In the genomic region with DNA sequence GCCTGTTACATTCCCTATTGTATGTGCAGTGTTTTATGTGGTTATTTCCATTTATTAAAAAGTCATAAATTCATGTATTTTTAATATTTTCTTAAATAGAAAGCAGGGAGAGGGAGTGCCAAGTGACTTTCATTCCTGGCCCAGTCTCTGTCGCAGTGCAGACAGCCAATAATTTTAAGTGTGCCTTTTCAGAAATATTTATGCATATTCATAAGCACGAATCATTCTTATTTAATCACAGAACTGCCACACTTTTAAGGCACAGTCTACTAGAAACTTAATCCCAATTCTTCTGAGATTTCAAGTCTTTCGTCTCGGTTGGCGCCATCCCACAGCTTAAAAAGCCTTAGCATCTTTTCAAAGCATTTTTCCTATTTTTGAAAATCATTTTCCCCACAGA, we compare ENCODE assay signal across 20 mouse cellular contexts. TPM values are rescaled to one million over a fixed set of nuclear protein-coding genes. Genes with fewer than 3 reads are reported as not detected.
DNase-seq lines count a peak whose midpoint lies in the region; ATAC-seq and TF ChIP-seq lines count a peak whose summit lies in the region.
"Had no signal": no experiment of that assay in that cellular context is flagged by ENCODE, and none has a peak within 500 bp of the region (broad histone marks: within the 10 kb centered on the region; RNA-seq: fewer than 3 reads in every experiment).

No protein-coding gene starts in this region.

- H3K9me3 ChIP-seq in forebrain, embryonic 14.5 days (replicated peaks; ENCODE audit: control insufficient read depth, low read length), result no peaks in the 10 kb centered on the region
- H3K9me3 ChIP-seq in forebrain, embryonic 12.5 days, result no peaks in the 10 kb centered on the region
- no peaks in the 10 kb centered on the region for H3K9me3 ChIP-seq in midbrain, embryonic 14.5 days (ENCODE audit: control insufficient read depth, low read length)
- no peaks in the 10 kb centered on the region for H3K9me3 ChIP-seq in midbrain, embryonic 11.5 days (ENCODE audit: control insufficient read depth, low read length)
- H3K9me3 ChIP-seq: embryonic facial prominence, embryonic 10.5 days; heart, embryonic 12.5 days; hindbrain, embryonic 10.5 days; intestine, embryonic 15.5 days had no signal

- H3ac ChIP-seq in myocyte (ENCODE audit: control insufficient read depth, insufficient read length), result no peak overlapping the region

- no peak overlapping the region for H3K27ac ChIP-seq in forebrain, embryonic 14.5 days (ENCODE audit: low read depth, low read length)
- H3K27ac ChIP-seq in forebrain, embryonic 12.5 days, result no peak overlapping the region
- no peak overlapping the region for H3K27ac ChIP-seq in midbrain, embryonic 14.5 days (replicated peaks; ENCODE audit: low read depth, low read length)
- no peak overlapping the region for H3K27ac ChIP-seq in midbrain, embryonic 11.5 days (ENCODE audit: low read depth, low read length)
- H3K27ac ChIP-seq in thymus, adult 2 months (ENCODE audit: control insufficient read depth, insufficient read depth, low read length), result no peak overlapping the region
- H3K27ac ChIP-seq: embryonic facial prominence, embryonic 10.5 days; hindbrain, embryonic 10.5 days; hindbrain, embryonic 14.5 days; intestine, embryonic 15.5 days had no signal

- 76% methylated on average over 5 of the region's 5 CpGs for WGBS in forebrain, embryonic 14.5 days
- WGBS in forebrain, embryonic 12.5 days, result 81% methylated on average over 5 of the region's 5 CpGs
- WGBS in midbrain, embryonic 14.5 days, result 42% methylated on average over 5 of the region's 5 CpGs
- 80% methylated on average over 5 of the region's 5 CpGs for WGBS in midbrain, embryonic 11.5 days
- 87% methylated on average over 5 of the region's 5 CpGs for WGBS in thymus, adult 2 months

- TF ChIP-seq POLR2A in myocyte (IDR thresholded peaks at IDR 0.05; ENCODE audit: insufficient read length, low read depth), result no peak
- TF ChIP-seq POLR2A in thymus, adult 2 months (IDR thresholded peaks at IDR 0.05; ENCODE audit: control insufficient read depth, extremely low read depth, insufficient read depth, low read length, poor library complexity), result no peak

- no peaks in the 10 kb centered on the region for H3K36me3 ChIP-seq in forebrain, embryonic 14.5 days (ENCODE audit: control insufficient read depth, insufficient read depth, low read length)
- H3K36me3 ChIP-seq in forebrain, embryonic 12.5 days (replicated peaks), result no peaks in the 10 kb centered on the region
- no peaks in the 10 kb centered on the region for H3K36me3 ChIP-seq in midbrain, embryonic 14.5 days (ENCODE audit: control insufficient read depth, insufficient read depth, low read length)
- no peaks in the 10 kb centered on the region for H3K36me3 ChIP-seq in midbrain, embryonic 11.5 days (ENCODE audit: control insufficient read depth, insufficient read depth, low read length)
- no peaks in the 10 kb centered on the region for H3K36me3 ChIP-seq in myocyte (ENCODE audit: control insufficient read depth, insufficient read depth)
- H3K36me3 ChIP-seq in thymus, adult 2 months (ENCODE audit: control insufficient read depth, insufficient read depth, low read length), result no peaks in the 10 kb centered on the region
- H3K36me3 ChIP-seq: embryonic facial prominence, embryonic 10.5 days; G1E; heart, embryonic 12.5 days; hindbrain, embryonic 10.5 days; intestine, embryonic 15.5 days had no signal

- H3K4me1 ChIP-seq in forebrain, embryonic 14.5 days (ENCODE audit: control insufficient read depth, insufficient read depth, low read length), result no peaks in the 10 kb centered on the region
- H3K4me1 ChIP-seq in forebrain, embryonic 12.5 days, result no peaks in the 10 kb centered on the region; the same call in 1 of the 2 replicates
- H3K4me1 ChIP-seq in midbrain, embryonic 14.5 days (ENCODE audit: control insufficient read depth, insufficient read depth, low read length), result no peaks in the 10 kb centered on the region
- H3K4me1 ChIP-seq in midbrain, embryonic 11.5 days (ENCODE audit: control insufficient read depth, insufficient read depth, low read length), result no peaks in the 10 kb centered on the region
- H3K4me1 ChIP-seq in thymus, adult 2 months (replicated peaks; ENCODE audit: control insufficient read depth, insufficient read depth, low read length), result no peaks in the 10 kb centered on the region
- H3K4me1 ChIP-seq: embryonic facial prominence, embryonic 10.5 days; heart, embryonic 12.5 days; hindbrain, embryonic 10.5 days; intestine, embryonic 15.5 days had no signal

- DNase-seq in forebrain, embryonic 14.5 days (ENCODE audit: low spot score), result peak; percentile 28
- no peak for DNase-seq in frontal cortex, adult 2 months (ENCODE audit: extremely low spot score in 1 of 2, low spot score in 1 of 2)
- peak; percentile 10 for DNase-seq in midbrain, embryonic 14.5 days
- DNase-seq in midbrain, embryonic 11.5 days (ENCODE audit: low spot score, missing footprints), result no peak
- DNase-seq in thymus, adult 2 months, result no peak
- DNase-seq: adrenal gland, postnatal 14 days; B cell, adult 2 months; cerebellum, adult 2 months; cerebellum, postnatal 10 days; gastrocnemius, postnatal 25 days had no signal

- no peak for TF ChIP-seq CTCF in thymus, adult 2 months (IDR thresholded peaks at IDR 0.05; ENCODE audit: borderline replicate concordance, control insufficient read depth, extremely low read depth, insufficient read depth, low read length, poor library complexity)

- H3K79me2 ChIP-seq in myocyte (ENCODE audit: control insufficient read depth, insufficient read depth), result no peaks in the 10 kb centered on the region

- H3K27me3 ChIP-seq in forebrain, embryonic 14.5 days (replicated peaks; ENCODE audit: control insufficient read depth, insufficient read depth, low read length), result no peaks in the 10 kb centered on the region
- H3K27me3 ChIP-seq in forebrain, embryonic 12.5 days, result no peaks in the 10 kb centered on the region
- H3K27me3 ChIP-seq in midbrain, embryonic 14.5 days (ENCODE audit: control insufficient read depth, insufficient read depth, low read length), result no peaks in the 10 kb centered on the region
- H3K27me3 ChIP-seq in midbrain, embryonic 11.5 days (ENCODE audit: control insufficient read depth, insufficient read depth, low read length), result no peaks in the 10 kb centered on the region
- H3K27me3 ChIP-seq in myocyte (ENCODE audit: control insufficient read depth, insufficient read depth, insufficient read length), result no peaks in the 10 kb centered on the region
- H3K27me3 ChIP-seq in thymus, adult 2 months (ENCODE audit: control insufficient read depth, insufficient read depth, low read length), result no peaks in the 10 kb centered on the region
- H3K27me3 ChIP-seq: heart, embryonic 12.5 days; intestine, embryonic 15.5 days had no signal

- ATAC-seq in forebrain, embryonic 14.5 days, result no peak
- no peak for ATAC-seq in forebrain, embryonic 12.5 days (ENCODE audit: low FRiP score)
- ATAC-seq in frontal cortex, adult (ENCODE audit: low TSS enrichment), result 0 out of 2 replicates have a peak, but pooled peaks have one; percentile 13
- no peak for ATAC-seq in midbrain, embryonic 14.5 days (ENCODE audit: low FRiP score, low TSS enrichment)
- no peak for ATAC-seq in midbrain, embryonic 11.5 days (ENCODE audit: low FRiP score)
- ATAC-seq: CD4-positive, CD25-positive, alpha-beta regulatory T cell, adult 4 months; intestine, embryonic 15.5 days had no signal

- no peak overlapping the region for H3K4me3 ChIP-seq in forebrain, embryonic 14.5 days (ENCODE audit: low read depth, low read length)
- no peak overlapping the region for H3K4me3 ChIP-seq in forebrain, embryonic 12.5 days (replicated peaks)
- no peak overlapping the region for H3K4me3 ChIP-seq in midbrain, embryonic 14.5 days (replicated peaks; ENCODE audit: low read depth, low read length)
- no peak overlapping the region for H3K4me3 ChIP-seq in midbrain, embryonic 11.5 days (ENCODE audit: low read depth, low read length)
- H3K4me3 ChIP-seq in myocyte, result no peak overlapping the region
- H3K4me3 ChIP-seq in thymus, adult 2 months (ENCODE audit: control insufficient read depth, insufficient read depth, low read length), result no peak overlapping the region
- H3K4me3 ChIP-seq: embryonic facial prominence, embryonic 10.5 days; heart, embryonic 12.5 days; hindbrain, embryonic 10.5 days; intestine, embryonic 15.5 days had no signal

- H3K4me2 ChIP-seq in forebrain, embryonic 14.5 days (ENCODE audit: low read length), result no peak overlapping the region
- H3K4me2 ChIP-seq in forebrain, embryonic 12.5 days, result no peak overlapping the region
- no peak overlapping the region for H3K4me2 ChIP-seq in midbrain, embryonic 14.5 days (ENCODE audit: low read length)
- no peak overlapping the region for H3K4me2 ChIP-seq in midbrain, embryonic 11.5 days
- H3K4me2 ChIP-seq in myocyte (ENCODE audit: low read depth), result peak overlapping the region; percentile 67
- H3K4me2 ChIP-seq: heart, embryonic 12.5 days; hindbrain, embryonic 14.5 days; intestine, embryonic 15.5 days had no signal

- no peak overlapping the region for H3K9ac ChIP-seq in forebrain, embryonic 14.5 days (ENCODE audit: low read length)
- H3K9ac ChIP-seq in forebrain, embryonic 12.5 days, result no peak overlapping the region
- no peak overlapping the region for H3K9ac ChIP-seq in midbrain, embryonic 14.5 days (replicated peaks; ENCODE audit: low read length)
- no peak overlapping the region for H3K9ac ChIP-seq in midbrain, embryonic 11.5 days (ENCODE audit: low read length)
- H3K9ac ChIP-seq: heart, embryonic 12.5 days; hindbrain, embryonic 14.5 days; intestine, embryonic 15.5 days had no signal

TF ChIP-seq in myocyte, 11 proteins besides CTCF, POLR2A, EP300 and RAD21 (continues in another document):
- TF ChIP-seq MAX (IDR thresholded peaks at IDR 0.05; ENCODE audit: low read depth) (no peak), POLR2AphosphoS2 (IDR thresholded peaks at IDR 0.05; ENCODE audit: insufficient read length, low read depth) (no peak), USF1 (IDR thresholded peaks at IDR 0.05; ENCODE audit: low read depth) (no peak), E2F4 (IDR thresholded peaks at IDR 0.05; ENCODE audit: insufficient read depth) (no peak), REST (IDR thresholded peaks at IDR 0.05; ENCODE audit: insufficient read depth, insufficient read length) (no peak), TCF3 (IDR thresholded peaks at IDR 0.05; ENCODE audit: insufficient read length, low read depth) (no peak), TCF12 (IDR thresholded peaks at IDR 0.05; ENCODE audit: insufficient read depth, poor library complexity, severe bottlenecking) (no peak), MYOD1 (IDR thresholded peaks at IDR 0.05; ENCODE audit: control insufficient read depth in 1 of 3, insufficient read length in 2 of 3, low read depth in 2 of 3) (no peak)

RNA-seq across cellular contexts. Expression of a gene that starts 29.3 kb away (rescaled TPM):
- 17.6 and 22.0 TPM in 2 replicates for polyA plus RNA-seq in forebrain, embryonic 14.5 days (2014; fragmentation: Nextera tagmentation; extraction: Ambion mirVana)
- polyA plus RNA-seq in forebrain, embryonic 12.5 days (2016; fragmentation: Nextera tagmentation; extraction: Ambion mirVana), result 9.8 and 10.7 TPM in 2 replicates
- polyA plus RNA-seq in frontal cortex, adult 2 months (2012; rRNA removed), result 30.1 and 34.3 TPM in 2 replicates
- polyA plus RNA-seq in midbrain, embryonic 14.5 days (2014; fragmentation: Nextera tagmentation; extraction: Ambion mirVana), result 26.9 and 28.9 TPM in 2 replicates
- polyA plus RNA-seq in midbrain, embryonic 11.5 days (2014; fragmentation: Nextera tagmentation; extraction: Ambion mirVana), result 7.9 and 8.8 TPM in 2 replicates
- 2.9 TPM for polyA plus RNA-seq in myocyte (2012; fragmentation: generic; extraction: Trizol)
- 0.37 and 0.46 TPM in 2 replicates for polyA plus RNA-seq in thymus, adult 2 months (2012; rRNA removed)
- polyA plus RNA-seq: G1E had no signal

Comparison
In these comparisons a context has a peak if more than half of its experiments do, and no peak if none do; other contexts are left out.
1. DNase-seq: peak in forebrain, embryonic 14.5 days (single experiment) and midbrain, embryonic 14.5 days (single experiment); none in frontal cortex, adult 2 months (0 of 2), midbrain, embryonic 11.5 days (single experiment) and thymus, adult 2 months (single experiment).